8 mouse cellular contexts compared by ENCODE assay signal in genomic region chr7:135716968-135717557, GRCm38 (mm10). TPM values are rescaled to one million over a fixed set of nuclear protein-coding genes. Genes with fewer than 3 reads are reported as not detected.
DNase-seq lines count a peak whose midpoint lies in the region; ATAC-seq and TF ChIP-seq lines count a peak whose summit lies in the region.

No protein-coding gene starts in this region.

- H3K79me2 ChIP-seq in myocyte (ENCODE audit: control insufficient read depth, insufficient read depth): peaks cover 41% of the 10 kb centered on the region

- no peak for TF ChIP-seq CTCF in bone marrow macrophage, adult 2 months (IDR thresholded peaks at IDR 0.05; ENCODE audit: low read depth, low read length)

- H3K27me3 ChIP-seq in kidney, embryonic 15.5 days: no peaks in the 10 kb centered on the region
- no peaks in the 10 kb centered on the region for H3K27me3 ChIP-seq in myocyte (ENCODE audit: control insufficient read depth, insufficient read depth, insufficient read length)

- 52% methylated on average over 7 of the region's 7 CpGs for WGBS in kidney, embryonic 15.5 days

- no peak overlapping the region for H3ac ChIP-seq in myocyte (ENCODE audit: control insufficient read depth, insufficient read length)

- peak overlapping the region; percentile 45; the same call in 1 of the 2 replicates for H3K27ac ChIP-seq in kidney, embryonic 15.5 days
- H3K27ac ChIP-seq in bone marrow macrophage, adult 2 months (ENCODE audit: insufficient read depth, low read depth, low read length): peak overlapping the region; percentile 17; the same call in 1 of the 2 replicates

- intact Hi-C loops in left cerebral cortex, postnatal 36 days (cut with DNase I): no loop called here

- H3K36me3 ChIP-seq in kidney, embryonic 15.5 days: 0 out of 2 replicates have a peak, but pooled peaks cover 3% of the 10 kb centered on the region
- H3K36me3 ChIP-seq in myocyte (ENCODE audit: control insufficient read depth, insufficient read depth): no peaks in the 10 kb centered on the region

- no peaks in the 10 kb centered on the region for H3K9me3 ChIP-seq in kidney, embryonic 15.5 days (replicated peaks)

- no peak for TF ChIP-seq POLR2A in bone marrow macrophage, adult 2 months (IDR thresholded peaks at IDR 0.05; ENCODE audit: borderline replicate concordance, low read depth, low read length)
- no peak for TF ChIP-seq POLR2A in myocyte (IDR thresholded peaks at IDR 0.05; ENCODE audit: insufficient read length, low read depth)

- DNase-seq in kidney, adult 11 months: no peak
- peak; percentile 33 for DNase-seq in induced T-regulatory cell, adult 2 months (ENCODE audit: low read depth)
- no peak for DNase-seq in frontal cortex, postnatal 10 days (ENCODE audit: low spot score in 2 of 2)
- DNase-seq in left cerebral cortex, postnatal 36 days (ENCODE audit: low spot score in 2 of 2): no peak

- no peak for ATAC-seq in kidney, embryonic 15.5 days (replicated peaks; ENCODE audit: low FRiP score)
- ATAC-seq in megakaryocyte progenitor cell, adult 5-6 weeks (replicated peaks; ENCODE audit: poor library complexity): no peak

- H3K9ac ChIP-seq in kidney, embryonic 15.5 days: peak overlapping the region; percentile 41; the same call in 1 of the 2 replicates

- peak overlapping the region; percentile 67 for H3K4me2 ChIP-seq in kidney, embryonic 15.5 days
- H3K4me2 ChIP-seq in myocyte (ENCODE audit: low read depth): peak overlapping the region; percentile 97

- peak overlapping the region; percentile 83 for H3K4me3 ChIP-seq in kidney, embryonic 15.5 days (replicated peaks)
- peak overlapping the region; percentile 67 for H3K4me3 ChIP-seq in bone marrow macrophage, adult 2 months (ENCODE audit: insufficient read depth, low read length)
- peak overlapping the region; percentile 89 for H3K4me3 ChIP-seq in myocyte

- peaks cover 23% of the 10 kb centered on the region for H3K4me1 ChIP-seq in kidney, embryonic 15.5 days
- H3K4me1 ChIP-seq in bone marrow macrophage, adult 2 months (ENCODE audit: control insufficient read depth, insufficient read depth, low read length): peaks cover 15% of the 10 kb centered on the region

TF ChIP-seq in myocyte, 11 proteins besides CTCF, POLR2A, EP300 and RAD21:
- no peak for TF ChIP-seq REST (IDR thresholded peaks at IDR 0.05; ENCODE audit: insufficient read depth, insufficient read length)

RNA-seq across cellular contexts. Expression of gene Mki67, which starts 0.9 kb away (rescaled TPM):
- polyA plus RNA-seq in kidney, embryonic 15.5 days (2015; fragmentation: Nextera tagmentation; extraction: Ambion mirVana): 38.7 and 41.8 TPM in 2 replicates
- 92.5 and 110 TPM in 2 replicates for polyA plus RNA-seq in bone marrow macrophage, adult 2 months (2012; ENCODE audit: insufficient read depth, insufficient read length, missing spikeins)
- 6.8 TPM for polyA plus RNA-seq in myocyte (2012; fragmentation: generic; extraction: Trizol)
- under 1 TPM; 0.45 to 0.99 TPM for total RNA-seq in left cerebral cortex, postnatal 36 days (2021)
- total RNA-seq in megakaryocyte progenitor cell, adult 5-6 weeks (2015): 389 and 403 TPM in 2 replicates
- total RNA-seq in megakaryocyte progenitor cell, adult 5-6 weeks (2017): 247 and 299 TPM in 2 replicates
